Mouse (Mus musculus) adrenal gland, adult 2 months (tissue): ENCODE data around the gene Cd5l. TPM values are rescaled to one million over a fixed set of nuclear protein-coding genes. Genes with fewer than 3 reads are reported as not detected.

Source experiments
- DNase-seq: peaks from one replicate; pipeline ENCODE4 v3.0.0; 2021
- polyA plus RNA-seq: library from polyadenylated mRNA; depleted of rRNA; stranded (reverse); fragments of >200 nt; gene quantifications from 2 replicates; pipeline ENCODE4 v1.2.3, GENCODE M21; 2012; rRNA removed
- total RNA-seq, 2 experiments: library from RNA; stranded (reverse); gene quantifications; 2 replicates each; pipeline ENCODE4 v1.2.3; 2021

The Cd5l gene
- total and polyA plus RNA-seq, 3 experiments: 0.42 to 0.66 (median 0.55) TPM

DNA sequence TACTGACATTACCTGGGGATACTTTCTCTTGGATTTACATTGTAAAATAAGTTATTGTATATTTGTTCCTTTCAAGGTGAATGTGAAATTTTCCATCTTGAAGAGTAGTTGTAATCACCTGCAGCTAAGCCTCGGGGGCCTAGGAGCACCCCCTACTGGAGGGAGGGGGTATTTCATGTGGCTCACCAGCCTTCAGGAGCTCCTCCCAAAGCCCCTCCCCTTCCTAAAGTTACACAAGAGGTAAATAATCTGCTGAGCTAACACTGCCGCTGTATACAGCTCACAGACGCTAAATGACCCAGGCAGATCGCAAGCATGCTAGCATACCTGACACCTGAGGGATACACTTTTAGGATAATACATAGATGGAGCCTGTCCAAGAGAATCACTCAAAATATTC is 50.5 kb downstream of the Cd5l start:
- no peak for DNase-seq

DNA sequence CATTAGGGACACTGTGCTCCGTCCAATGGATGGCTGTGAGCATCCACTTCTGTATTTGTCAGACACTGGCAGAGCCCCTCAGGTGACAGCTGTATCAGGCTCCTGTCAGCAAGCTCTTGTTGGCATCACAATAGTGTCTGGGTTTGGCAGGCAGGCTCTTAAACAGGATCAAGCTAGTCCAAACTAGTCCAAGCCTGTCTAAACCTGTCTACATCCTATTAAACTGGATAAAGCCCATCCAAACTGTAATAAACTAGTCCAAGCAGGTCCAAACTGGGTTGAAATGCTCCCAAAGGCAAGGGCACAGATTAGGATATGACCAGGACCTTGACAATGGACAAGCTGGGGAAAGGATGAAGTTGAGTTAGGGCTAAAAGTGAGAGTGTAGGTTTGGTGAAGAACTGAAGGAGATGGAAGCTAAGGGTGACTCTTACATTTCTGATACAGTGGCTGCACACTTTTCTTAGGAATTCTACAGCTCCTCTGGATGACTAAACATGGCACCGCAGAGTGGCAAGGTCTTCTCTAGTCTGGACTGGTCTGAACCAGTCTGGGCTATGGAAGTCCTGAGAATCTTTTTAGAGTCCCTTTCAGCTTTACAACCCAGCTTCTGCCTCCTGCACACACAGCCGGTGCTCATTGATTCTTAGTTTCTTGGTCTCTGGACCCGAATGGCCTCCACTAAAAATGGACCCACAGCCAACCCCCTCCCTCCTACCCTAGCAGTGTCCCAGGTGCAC is 51.7 kb downstream of the Cd5l start:
- DNase-seq: no peak

DNA sequence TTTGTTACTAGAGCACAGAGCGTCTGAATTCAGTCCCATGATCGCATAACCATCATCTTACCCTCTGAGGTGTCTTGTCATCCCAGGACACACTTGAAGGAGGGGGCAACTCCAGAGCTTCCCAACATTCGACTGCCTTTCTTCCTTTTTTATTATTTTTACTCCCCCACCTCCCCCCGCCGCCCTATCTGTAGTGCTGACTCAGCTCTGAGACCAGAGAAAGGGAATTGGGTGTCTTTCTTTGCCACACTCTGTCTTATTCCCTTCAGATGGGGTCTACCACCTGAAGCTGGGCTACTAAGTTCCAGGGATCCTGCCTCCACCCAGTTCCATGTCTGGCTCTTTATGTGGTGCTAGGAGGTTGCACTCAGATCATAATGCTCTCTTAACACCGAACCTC is 52.9 kb downstream of the Cd5l start:
- DNase-seq: no peak

DNA sequence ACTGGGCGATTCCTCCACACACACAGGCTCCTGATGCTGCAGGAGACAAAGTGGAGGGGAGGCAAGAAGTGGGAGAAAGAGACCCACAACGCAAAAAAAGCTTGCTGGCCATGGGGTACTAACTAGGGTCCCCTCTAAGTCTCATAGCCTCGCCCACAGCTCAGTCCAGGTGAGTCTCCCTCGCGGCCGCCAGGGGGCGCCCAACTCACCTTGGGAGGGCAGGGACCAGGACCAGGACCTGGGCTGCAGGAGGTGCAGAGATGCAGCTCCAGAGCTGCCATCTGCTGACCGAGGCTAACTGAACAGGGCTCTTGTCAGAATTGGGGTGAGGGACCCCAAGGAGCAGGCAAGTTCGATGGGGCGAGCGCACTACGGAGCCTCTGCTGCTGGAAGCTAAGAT is 53.5 kb downstream of the Cd5l start:
- DNase-seq: peak; percentile 54

DNA sequence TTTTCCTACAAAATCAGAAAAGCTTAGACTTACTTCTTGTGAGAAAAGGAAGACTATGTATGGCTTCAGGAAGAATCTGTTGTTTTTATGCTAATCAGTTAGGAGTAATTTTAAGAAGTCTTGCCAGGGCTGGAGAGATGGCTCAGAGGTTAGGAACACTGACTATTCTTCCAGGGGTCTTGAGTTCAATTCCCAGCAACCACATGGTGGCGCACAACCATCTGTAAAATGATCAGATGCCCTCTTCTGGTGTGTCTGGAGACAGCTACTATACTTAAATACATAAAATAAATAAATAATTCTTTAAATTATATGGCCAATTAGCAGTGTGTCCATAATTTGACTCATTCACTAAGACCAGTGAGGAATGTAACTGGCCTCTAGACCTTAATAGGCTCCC is 63.0 kb downstream of the Cd5l start:
- DNase-seq: no peak

Other genes with a start within 250 kb of the Cd5l start
- gene Kirrel, start 183.1 kb upstream of the Cd5l start, total RNA-seq: 10 to 100 TPM; 12.5 to 22.0 TPM
- 9.9 and 11.2 TPM in 2 replicates for gene Kirrel, start 183.1 kb upstream of the Cd5l start, polyA plus RNA-seq
- 1 to 10 TPM; 2.9 to 6.3 TPM for gene Fcrls, start 94.1 kb upstream of the Cd5l start, total RNA-seq
- 1.9 and 2.1 TPM in 2 replicates for gene Fcrls, start 94.1 kb upstream of the Cd5l start, polyA plus RNA-seq
- not detected for gene Fcrl1, start 18.5 kb downstream of the Cd5l start, total RNA-seq
- 0.06 and 0.20 TPM in 2 replicates for gene Fcrl1, start 18.5 kb downstream of the Cd5l start, polyA plus RNA-seq
- not detected for gene Fcrl5, start 77.9 kb downstream of the Cd5l start, total RNA-seq
- gene Fcrl5, start 77.9 kb downstream of the Cd5l start, polyA plus RNA-seq: not detected in 2 replicates
- gene Etv3, start 167.5 kb downstream of the Cd5l start, total RNA-seq: 10 to 100 TPM; 19.4 to 25.8 TPM
- 10.8 and 11.2 TPM in 2 replicates for gene Etv3, start 167.5 kb downstream of the Cd5l start, polyA plus RNA-seq